Mouse (Mus musculus): Measurements from ENCODE around the gene Donson. TPM values are rescaled to one million over a fixed set of nuclear protein-coding genes. Genes with fewer than 3 reads are reported as not detected.

Gene Donson
- total and polyA plus RNA-seq, 3 experiments, result 51.9 to 63.9 (median 62.5) TPM

- DNase-seq (ENCODE audit: extremely low read depth), result no peak
- Histone ChIP-seq H3K9ac (ENCODE audit: insufficient read depth, low read depth) (no peak overlapping the region), H3K4me2 (ENCODE audit: insufficient read depth, low read depth, poor library complexity, severe bottlenecking) (no peak overlapping the region), H3K27ac (ENCODE audit: insufficient read depth, low read depth) (no peak overlapping the region), H3K9me3 (replicated peaks; ENCODE audit: low read length) (no peaks in the 10 kb centered on the region), H3K27me3 (replicated peaks) (no peaks in the 10 kb centered on the region), H3K79me2 (replicated peaks; ENCODE audit: control insufficient read depth, extremely low read depth, insufficient read depth, poor library complexity, severe bottlenecking) (peaks cover 39% of the 10 kb centered on the region), H3K4me1 (ENCODE audit: control insufficient read depth in 1 of 2, insufficient read depth in 2 of 2) (peaks cover 0 to 14% of the 10 kb centered on the region in 2 experiments; a peak in 2 of 4 replicates), H3K36me3 (replicated peaks in 1 of 2; ENCODE audit: control insufficient read depth in 1 of 2, insufficient read depth in 1 of 2, low read length in 1 of 2) (peaks cover 76 to 90% of the 10 kb centered on the region in 2 experiments), H3K4me3 (replicated peaks in 1 of 3; ENCODE audit: low read depth in 2 of 3, low read length in 2 of 3, poor library complexity in 1 of 3) (no peak overlapping the region)
- in situ Hi-C loops (cut with MboI; ENCODE audit: low pct_ligation_motif_present, low pct_unique_long_range_greater_than_20kb, low sequenced_read_pairs), result no loop called here
- no peak for TF ChIP-seq RCOR1 (conservative IDR thresholded peaks at IDR 0.05; ENCODE audit: low read depth, low read length)
- 0 out of 2 replicates have a peak, but pooled peaks have one; percentile 20 for TF ChIP-seq POLR2A (IDR thresholded peaks at IDR 0.05; ENCODE audit: low read depth, low read length)
- dilution Hi-C loops (cut with MboI; ENCODE audit: extremely low pct_ligation_motif_present, extremely low pct_unique_long_range_greater_than_20kb, low sequenced_read_pairs), result no loop called here
These were observed 49.4 kb downstream of the Donson start for GRCm38 (mm10) chr16:91639161-91639560.

- Histone ChIP-seq H3K4me1 (ENCODE audit: control insufficient read depth in 1 of 2, insufficient read depth in 2 of 2) (no peaks in the 10 kb centered on the region), H3K9ac (ENCODE audit: insufficient read depth, low read depth) (no peak overlapping the region), H3K79me2 (replicated peaks; ENCODE audit: control insufficient read depth, extremely low read depth, insufficient read depth, poor library complexity, severe bottlenecking) (peaks cover 3% of the 10 kb centered on the region; the same call in 1 of the 2 replicates), H3K27ac (ENCODE audit: insufficient read depth, low read depth) (no peak overlapping the region), H3K36me3 (replicated peaks in 1 of 2; ENCODE audit: control insufficient read depth in 1 of 2, insufficient read depth in 1 of 2, low read length in 1 of 2) (peaks cover 86 to 92% of the 10 kb centered on the region in 2 experiments), H3K4me2 (ENCODE audit: insufficient read depth, low read depth, poor library complexity, severe bottlenecking) (no peak overlapping the region), H3K9me3 (replicated peaks; ENCODE audit: low read length) (no peaks in the 10 kb centered on the region), H3K27me3 (replicated peaks) (no peaks in the 10 kb centered on the region), H3K4me3 (replicated peaks in 1 of 3; ENCODE audit: low read depth in 2 of 3, low read length in 2 of 3, poor library complexity in 1 of 3) (no peak overlapping the region)
- no peak for DNase-seq (ENCODE audit: extremely low read depth)
- dilution Hi-C loops (cut with MboI; ENCODE audit: extremely low pct_ligation_motif_present, extremely low pct_unique_long_range_greater_than_20kb, low sequenced_read_pairs), result no loop called here
- TF ChIP-seq GABPA (IDR thresholded peaks at IDR 0.05; ENCODE audit: insufficient replicate concordance, low read depth, low read length), result no peak
- no peak for TF ChIP-seq SMC3 (IDR thresholded peaks at IDR 0.05; ENCODE audit: low read depth, low read length)
- TF ChIP-seq UBTF (IDR thresholded peaks at IDR 0.05; ENCODE audit: low read depth, low read length), result no peak
- in situ Hi-C loops (cut with MboI; ENCODE audit: low pct_ligation_motif_present, low pct_unique_long_range_greater_than_20kb, low sequenced_read_pairs), result no loop called here
These were observed 54.9 kb downstream of the Donson start for GRCm38 (mm10) chr16:91633641-91634040.

GRCm38 (mm10) chr16:91632940-91633339 is 55.6 kb downstream of the Donson start:
- H3K36me3 ChIP-seq (replicated peaks in 1 of 2; ENCODE audit: control insufficient read depth in 1 of 2, insufficient read depth in 1 of 2, low read length in 1 of 2), result peaks cover 86 to 92% of the 10 kb centered on the region in 2 experiments
- in situ Hi-C loops (cut with MboI; ENCODE audit: low pct_ligation_motif_present, low pct_unique_long_range_greater_than_20kb, low sequenced_read_pairs), result no loop called here
- H3K4me1 ChIP-seq (ENCODE audit: control insufficient read depth in 1 of 2, insufficient read depth in 2 of 2), result no peaks in the 10 kb centered on the region
- H3K9ac ChIP-seq (ENCODE audit: insufficient read depth, low read depth), result no peak overlapping the region
- no peak overlapping the region for H3K27ac ChIP-seq (ENCODE audit: insufficient read depth, low read depth)
- no peak overlapping the region for H3K4me2 ChIP-seq (ENCODE audit: insufficient read depth, low read depth, poor library complexity, severe bottlenecking)
- H3K4me3 ChIP-seq (replicated peaks in 1 of 3; ENCODE audit: low read depth in 2 of 3, low read length in 2 of 3, poor library complexity in 1 of 3), result no peak overlapping the region
- H3K9me3 ChIP-seq (replicated peaks; ENCODE audit: low read length), result no peaks in the 10 kb centered on the region
- DNase-seq (ENCODE audit: extremely low read depth), result no peak
- no peaks in the 10 kb centered on the region for H3K27me3 ChIP-seq (replicated peaks)
- H3K79me2 ChIP-seq (replicated peaks; ENCODE audit: control insufficient read depth, extremely low read depth, insufficient read depth, poor library complexity, severe bottlenecking), result peaks cover 3% of the 10 kb centered on the region; the same call in 1 of the 2 replicates
- TF ChIP-seq EP300 (IDR thresholded peaks at IDR 0.05; ENCODE audit: low read length) (no peak), MAFK (IDR thresholded peaks at IDR 0.05; ENCODE audit: insufficient replicate concordance, low read length) (no peak), KAT2A (IDR thresholded peaks at IDR 0.05; ENCODE audit: insufficient replicate concordance, low read length) (no peak), POLR2AphosphoS2 (IDR thresholded peaks at IDR 0.05; ENCODE audit: low read depth, low read length) (peak; percentile 54; the same call in 1 of the 2 replicates), SMC3 (IDR thresholded peaks at IDR 0.05; ENCODE audit: low read depth, low read length) (no peak), POLR2A (IDR thresholded peaks at IDR 0.05; ENCODE audit: low read depth, low read length) (0 out of 2 replicates have a peak, but pooled peaks have one; percentile 23), UBTF (IDR thresholded peaks at IDR 0.05; ENCODE audit: low read depth, low read length) (no peak), ZC3H11A (IDR thresholded peaks at IDR 0.05; ENCODE audit: low read depth, low read length) (no peak)
- dilution Hi-C loops (cut with MboI; ENCODE audit: extremely low pct_ligation_motif_present, extremely low pct_unique_long_range_greater_than_20kb, low sequenced_read_pairs), result no loop called here

Data from CH12.LX (cell line).